Mouse (Mus musculus): ENCODE data around the gene Cfi. TPM values are rescaled to one million over a fixed set of nuclear protein-coding genes. Genes with fewer than 3 reads are reported as not detected.

Cfi gene
- polyA plus RNA-seq, 1 experiment from 2014 or later: 0.09 TPM

GRCm38 (mm10) chr3:129836051-129836697 lies 490 bp downstream of the Cfi start:
- Histone ChIP-seq H3K4me3 (ENCODE audit: low read depth, low read length) (no peak overlapping the region), H3K27me3 (ENCODE audit: control insufficient read depth, insufficient read depth, low read length) (no peaks in the 10 kb centered on the region), H3K9me3 (ENCODE audit: control insufficient read depth, low read length) (no peaks in the 10 kb centered on the region), H3K27ac (replicated peaks; ENCODE audit: low read depth, low read length) (no peak overlapping the region), H3K4me1 (ENCODE audit: control insufficient read depth, insufficient read depth, low read length) (no peaks in the 10 kb centered on the region), H3K36me3 (ENCODE audit: control insufficient read depth, insufficient read depth, low read length) (no peaks in the 10 kb centered on the region), H3K9ac (ENCODE audit: low read length) (no peak overlapping the region), H3K4me2 (ENCODE audit: low read depth, severe bottlenecking) (no peak overlapping the region)
- DNase-seq (ENCODE audit: low spot score): no peak
- no peak for ATAC-seq (ENCODE audit: insufficient number of reproducible peaks, low FRiP score, low TSS enrichment, low read depth)
- 26% methylated on average over 11 of the region's 11 CpGs for WGBS

GRCm38 (mm10) chr3:129836965-129837364 lies 1.3 kb downstream of the Cfi start:
- no peaks in the 10 kb centered on the region for H3K9me3 ChIP-seq (ENCODE audit: control insufficient read depth, low read length)
- H3K4me2 ChIP-seq (ENCODE audit: low read depth, severe bottlenecking): no peak overlapping the region
- no peak overlapping the region for H3K9ac ChIP-seq (ENCODE audit: low read length)
- ATAC-seq (ENCODE audit: insufficient number of reproducible peaks, low FRiP score, low TSS enrichment, low read depth) (no peak), DNase-seq (ENCODE audit: low spot score) (no peak)
- H3K27me3 ChIP-seq (ENCODE audit: control insufficient read depth, insufficient read depth, low read length): no peaks in the 10 kb centered on the region
- no peaks in the 10 kb centered on the region for H3K4me1 ChIP-seq (ENCODE audit: control insufficient read depth, insufficient read depth, low read length)
- H3K4me3 ChIP-seq (ENCODE audit: low read depth, low read length): no peak overlapping the region
- no peaks in the 10 kb centered on the region for H3K36me3 ChIP-seq (ENCODE audit: control insufficient read depth, insufficient read depth, low read length)
- 90% methylated on average over 6 of the region's 6 CpGs for WGBS
- H3K27ac ChIP-seq (replicated peaks; ENCODE audit: low read depth, low read length): no peak overlapping the region

DNA sequence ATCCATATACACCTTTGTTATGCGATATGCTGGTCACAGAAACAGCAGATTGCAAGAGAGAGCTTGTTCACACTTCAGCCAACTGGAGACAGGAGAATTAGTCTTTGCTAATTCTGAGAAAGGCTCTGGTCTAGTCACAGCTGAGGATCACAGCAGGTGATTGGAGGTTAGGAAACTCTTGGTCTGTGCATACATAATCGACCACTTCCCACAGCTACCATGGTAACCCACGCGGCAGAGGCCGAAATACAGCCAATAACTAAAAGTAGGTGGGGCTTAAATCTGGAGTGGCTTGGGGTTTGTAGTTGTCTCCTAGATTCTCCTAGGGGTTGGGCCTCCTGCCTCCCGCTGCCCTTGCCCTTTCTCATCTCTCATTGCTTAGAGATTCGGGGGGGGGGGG lies 2.3 kb downstream of the Cfi start:
- no peaks in the 10 kb centered on the region for H3K4me1 ChIP-seq (ENCODE audit: control insufficient read depth, insufficient read depth, low read length)
- H3K36me3 ChIP-seq (ENCODE audit: control insufficient read depth, insufficient read depth, low read length): no peaks in the 10 kb centered on the region
- WGBS: 43% methylated on average over 6 of the region's 7 CpGs
- no peak overlapping the region for H3K9ac ChIP-seq (ENCODE audit: low read length)
- ATAC-seq (ENCODE audit: insufficient number of reproducible peaks, low FRiP score, low TSS enrichment, low read depth): no peak
- DNase-seq (ENCODE audit: low spot score): no peak
- no peak overlapping the region for H3K4me2 ChIP-seq (ENCODE audit: low read depth, severe bottlenecking)
- H3K4me3 ChIP-seq (ENCODE audit: low read depth, low read length): no peak overlapping the region
- H3K27ac ChIP-seq (replicated peaks; ENCODE audit: low read depth, low read length): no peak overlapping the region
- no peaks in the 10 kb centered on the region for H3K9me3 ChIP-seq (ENCODE audit: control insufficient read depth, low read length)
- no peaks in the 10 kb centered on the region for H3K27me3 ChIP-seq (ENCODE audit: control insufficient read depth, insufficient read depth, low read length)

DNA sequence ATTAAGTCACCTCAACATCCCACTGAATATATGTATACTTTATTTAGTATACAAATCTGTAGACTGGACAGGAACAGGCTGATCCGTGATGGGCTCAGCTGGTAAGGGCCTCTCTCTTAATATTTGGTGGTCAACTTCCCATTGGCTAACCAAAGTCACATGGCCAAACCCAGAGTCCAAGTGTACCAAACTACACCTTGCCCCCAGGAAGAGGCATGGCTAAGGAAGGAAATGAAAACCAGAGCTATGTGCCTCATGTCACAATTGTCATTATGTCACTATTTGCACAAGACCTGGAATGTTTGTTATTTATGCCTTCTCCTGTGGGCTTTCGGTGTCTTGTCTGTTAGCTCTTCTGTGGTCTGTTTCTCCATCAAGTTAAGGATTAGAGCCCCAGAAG lies 10.2 kb downstream of the Cfi start:
- Histone ChIP-seq H3K4me1 (ENCODE audit: control insufficient read depth, insufficient read depth, low read length) (no peaks in the 10 kb centered on the region), H3K4me3 (ENCODE audit: low read depth, low read length) (no peak overlapping the region), H3K9ac (ENCODE audit: low read length) (no peak overlapping the region), H3K36me3 (ENCODE audit: control insufficient read depth, insufficient read depth, low read length) (no peaks in the 10 kb centered on the region), H3K27me3 (ENCODE audit: control insufficient read depth, insufficient read depth, low read length) (no peaks in the 10 kb centered on the region), H3K27ac (replicated peaks; ENCODE audit: low read depth, low read length) (no peak overlapping the region), H3K4me2 (ENCODE audit: low read depth, severe bottlenecking) (no peak overlapping the region), H3K9me3 (ENCODE audit: control insufficient read depth, low read length) (no peaks in the 10 kb centered on the region)
- ATAC-seq (ENCODE audit: insufficient number of reproducible peaks, low FRiP score, low TSS enrichment, low read depth) (no peak), DNase-seq (ENCODE audit: low spot score) (no peak)
- WGBS: 92% methylated on average over 2 of the region's 2 CpGs

- Histone ChIP-seq H3K27ac (replicated peaks; ENCODE audit: low read depth, low read length) (no peak overlapping the region), H3K4me2 (ENCODE audit: low read depth, severe bottlenecking) (no peak overlapping the region), H3K36me3 (ENCODE audit: control insufficient read depth, insufficient read depth, low read length) (no peaks in the 10 kb centered on the region), H3K9ac (ENCODE audit: low read length) (no peak overlapping the region), H3K9me3 (ENCODE audit: control insufficient read depth, low read length) (no peaks in the 10 kb centered on the region), H3K4me3 (ENCODE audit: low read depth, low read length) (no peak overlapping the region), H3K27me3 (ENCODE audit: control insufficient read depth, insufficient read depth, low read length) (no peaks in the 10 kb centered on the region), H3K4me1 (ENCODE audit: control insufficient read depth, insufficient read depth, low read length) (no peaks in the 10 kb centered on the region)
- DNase-seq (ENCODE audit: low spot score) (no peak), ATAC-seq (ENCODE audit: insufficient number of reproducible peaks, low FRiP score, low TSS enrichment, low read depth) (no peak)
- WGBS: 89% methylated on average over 7 of the region's 7 CpGs
These were observed 11.2 kb downstream of the Cfi start for GRCm38 (mm10) chr3:129846846-129847245.

- H3K4me1 ChIP-seq (ENCODE audit: control insufficient read depth, insufficient read depth, low read length): no peaks in the 10 kb centered on the region
These were observed 26.9 kb downstream of the Cfi start for GRCm38 (mm10) chr3:129862592-129862991.

DNA sequence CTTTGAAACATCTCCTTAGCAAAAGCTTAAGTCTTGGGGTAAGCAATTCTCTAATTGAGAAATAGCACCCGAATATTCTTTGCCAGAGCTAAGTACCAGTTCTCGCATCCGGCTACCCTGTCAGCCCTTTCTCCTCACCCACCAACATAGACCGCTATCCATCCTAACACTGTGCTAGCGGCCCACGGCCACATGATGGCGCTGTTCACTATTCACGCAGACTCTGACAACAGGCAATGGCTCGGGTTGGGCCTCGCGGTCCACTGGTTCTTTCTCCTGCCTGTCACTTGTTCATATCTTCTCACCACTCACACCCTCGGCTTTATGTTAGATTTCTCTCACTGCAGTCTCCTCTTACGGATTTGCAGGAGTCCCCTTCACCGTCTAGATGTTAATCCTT lies 28.0 kb downstream of the Cfi start:
- no peak for ATAC-seq (ENCODE audit: insufficient number of reproducible peaks, low FRiP score, low TSS enrichment, low read depth)
- H3K27me3 ChIP-seq (ENCODE audit: control insufficient read depth, insufficient read depth, low read length): no peaks in the 10 kb centered on the region
- peak; percentile 54 for DNase-seq (ENCODE audit: low spot score)
- WGBS: 51% methylated on average over 14 of the region's 14 CpGs
- no peak overlapping the region for H3K27ac ChIP-seq (replicated peaks; ENCODE audit: low read depth, low read length)
- no peaks in the 10 kb centered on the region for H3K36me3 ChIP-seq (ENCODE audit: control insufficient read depth, insufficient read depth, low read length)
- H3K4me1 ChIP-seq (ENCODE audit: control insufficient read depth, insufficient read depth, low read length): no peaks in the 10 kb centered on the region
- H3K4me3 ChIP-seq (ENCODE audit: low read depth, low read length): no peak overlapping the region
- H3K9ac ChIP-seq (ENCODE audit: low read length): no peak overlapping the region
- no peak overlapping the region for H3K4me2 ChIP-seq (ENCODE audit: low read depth, severe bottlenecking)
- H3K9me3 ChIP-seq (ENCODE audit: control insufficient read depth, low read length): no peaks in the 10 kb centered on the region

More at GRCm38 (mm10) chr3:129862592-129862991, 26.9 kb downstream of the Cfi start:
- no peak overlapping the region for H3K9ac ChIP-seq (ENCODE audit: low read length)
- no peaks in the 10 kb centered on the region for H3K36me3 ChIP-seq (ENCODE audit: control insufficient read depth, insufficient read depth, low read length)
- no peak overlapping the region for H3K4me3 ChIP-seq (ENCODE audit: low read depth, low read length)
- WGBS: 79% methylated on average over 2 of the region's 2 CpGs
- H3K27ac ChIP-seq (replicated peaks; ENCODE audit: low read depth, low read length): no peak overlapping the region
- DNase-seq (ENCODE audit: low spot score) (no peak), ATAC-seq (ENCODE audit: insufficient number of reproducible peaks, low FRiP score, low TSS enrichment, low read depth) (no peak)
- H3K27me3 ChIP-seq (ENCODE audit: control insufficient read depth, insufficient read depth, low read length): no peaks in the 10 kb centered on the region
- peaks cover 3% of the 10 kb centered on the region; the same call in 1 of the 2 replicates for H3K9me3 ChIP-seq (ENCODE audit: control insufficient read depth, low read length)
- no peak overlapping the region for H3K4me2 ChIP-seq (ENCODE audit: low read depth, severe bottlenecking)

DNA sequence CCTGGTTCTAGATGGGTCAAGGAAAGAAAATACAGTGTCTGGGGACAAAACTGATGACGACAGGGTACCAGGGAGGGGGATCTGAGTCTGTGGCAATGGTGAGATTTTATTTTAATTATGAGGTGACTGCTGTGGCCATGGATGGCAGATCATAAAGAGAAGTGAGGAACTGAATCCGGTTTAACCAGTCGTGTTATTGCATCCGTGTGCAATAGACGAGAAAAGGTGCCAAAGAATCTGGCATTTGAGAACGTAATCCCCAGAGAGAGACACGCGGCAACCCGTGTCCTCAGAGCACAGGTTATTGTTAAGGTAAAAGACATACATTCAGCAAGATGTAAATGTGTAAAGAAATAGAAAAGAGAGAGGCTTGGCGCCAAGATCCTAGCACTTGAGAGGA lies 41.6 kb downstream of the Cfi start:
- no peak overlapping the region for H3K27ac ChIP-seq (replicated peaks; ENCODE audit: low read depth, low read length)
- no peaks in the 10 kb centered on the region for H3K9me3 ChIP-seq (ENCODE audit: control insufficient read depth, low read length)
- H3K36me3 ChIP-seq (ENCODE audit: control insufficient read depth, insufficient read depth, low read length): no peaks in the 10 kb centered on the region; the same call in 1 of the 2 replicates
- H3K4me2 ChIP-seq (ENCODE audit: low read depth, severe bottlenecking): no peak overlapping the region
- H3K9ac ChIP-seq (ENCODE audit: low read length): no peak overlapping the region
- ATAC-seq (ENCODE audit: insufficient number of reproducible peaks, low FRiP score, low TSS enrichment, low read depth) (no peak), DNase-seq (ENCODE audit: low spot score) (no peak)
- WGBS: 92% methylated on average over 10 of the region's 10 CpGs
- no peaks in the 10 kb centered on the region for H3K4me1 ChIP-seq (ENCODE audit: control insufficient read depth, insufficient read depth, low read length)
- H3K4me3 ChIP-seq (ENCODE audit: low read depth, low read length): no peak overlapping the region
- no peaks in the 10 kb centered on the region for H3K27me3 ChIP-seq (ENCODE audit: control insufficient read depth, insufficient read depth, low read length)
